Mouse (Mus musculus) midbrain, embryonic 16.5 days (tissue): ENCODE data around the gene Rtkn2. TPM values are rescaled to one million over a fixed set of nuclear protein-coding genes. Genes with fewer than 3 reads are reported as not detected.
A peak's percentile ranks its signal among the peaks of the same experiment; 100 is the strongest.
"Not testable (repeated sequence)": the region's sequence is repeated elsewhere in the genome, so short reads cannot be mapped to it uniquely, and the experiment has no call there.

ENCODE experiments used
- ATAC-seq: fragments of 200-750 bp; cut with Nextera tagmentation; 2 replicates; pipeline ENCODE4 v1.8.0; 2017; ENCODE audit warnings: moderate TSS enrichment
- H3K27ac ChIP-seq: fragments of 300-500 bp; sonication (generic); 2 replicates; pipeline ENCODE4 v1.5.1; 2014; ENCODE audit warnings: mild to moderate bottlenecking, low read length, mixed read lengths
- H3K27me3 ChIP-seq: fragments of 300-500 bp; sonication (generic); 2 replicates; pipeline ENCODE4 v1.6.1; 2014; ENCODE audit warnings: low read depth, low read length, mixed read lengths; ENCODE audit not compliant: control insufficient read depth, insufficient read depth
- H3K36me3 ChIP-seq: fragments of 300-500 bp; sonication (generic); 2 replicates; pipeline ENCODE4 v1.6.1; 2014; ENCODE audit warnings: mild to moderate bottlenecking, low read length, moderate library complexity, mixed read lengths; ENCODE audit not compliant: control insufficient read depth, insufficient read depth
- H3K4me1 ChIP-seq: fragments of 300-500 bp; sonication (generic); 2 replicates; pipeline ENCODE4 v1.6.1; 2014; ENCODE audit warnings: mild to moderate bottlenecking, low read length, mixed read lengths; ENCODE audit not compliant: control insufficient read depth, insufficient read depth
- H3K4me2 ChIP-seq: fragments of 300-500 bp; sonication (generic); 2 replicates; pipeline ENCODE4 v1.6.1; 2014; ENCODE audit warnings: mild to moderate bottlenecking, low read length, mixed read lengths
- H3K4me3 ChIP-seq: fragments of 300-500 bp; sonication (generic); 2 replicates; pipeline ENCODE4 v1.5.1; 2014; ENCODE audit warnings: low read depth, mild to moderate bottlenecking, low read length, moderate library complexity, mixed read lengths
- H3K9ac ChIP-seq: fragments of 300-500 bp; sonication (generic); 2 replicates; pipeline ENCODE4 v1.6.1; 2014; ENCODE audit warnings: low read depth, low read length, mixed read lengths
- H3K9me3 ChIP-seq: fragments of 300-500 bp; sonication (generic); replicated peaks from 2 replicates; pipeline ENCODE4 v1.6.1; 2014; ENCODE audit warnings: mild to moderate bottlenecking, low read length, mixed read lengths; ENCODE audit not compliant: control insufficient read depth, poor library complexity, severe bottlenecking
- WGBS: fragments of 180-500 bp; shearing (Covaris S2); extraction: QIAGEN DNeasy Blood & Tissue Kit; methylation state at CpG from one replicate; pipeline ENCODE4 v1.1.7; 2014; 5-methylcytosine and 5-hydroxymethylcytosine counted together
- polyA plus RNA-seq: library from polyadenylated mRNA; unstranded; fragments of >200 nt; fragmentation: Nextera tagmentation; extraction: Ambion mirVana; gene quantifications from 2 replicates; pipeline ENCODE4 v1.2.1, GENCODE M21; 2015

Gene Rtkn2
- polyA plus RNA-seq, 1 experiment from 2014 or later: 3.0 TPM

GRCm38 (mm10) chr10:68099801-68100200, 120.4 kb downstream of the Rtkn2 start:
- not testable (repeated sequence) for ATAC-seq, H3K27me3 ChIP-seq, H3K4me2 ChIP-seq, H3K4me3 ChIP-seq, H3K27ac ChIP-seq, H3K9me3 ChIP-seq, H3K9ac ChIP-seq
- Histone ChIP-seq H3K4me1 (peaks cover 10% of the 10 kb centered on the region), H3K36me3 (peaks cover 23% of the 10 kb centered on the region)
- WGBS: 95% methylated on average over 7 of the region's 7 CpGs

DNA sequence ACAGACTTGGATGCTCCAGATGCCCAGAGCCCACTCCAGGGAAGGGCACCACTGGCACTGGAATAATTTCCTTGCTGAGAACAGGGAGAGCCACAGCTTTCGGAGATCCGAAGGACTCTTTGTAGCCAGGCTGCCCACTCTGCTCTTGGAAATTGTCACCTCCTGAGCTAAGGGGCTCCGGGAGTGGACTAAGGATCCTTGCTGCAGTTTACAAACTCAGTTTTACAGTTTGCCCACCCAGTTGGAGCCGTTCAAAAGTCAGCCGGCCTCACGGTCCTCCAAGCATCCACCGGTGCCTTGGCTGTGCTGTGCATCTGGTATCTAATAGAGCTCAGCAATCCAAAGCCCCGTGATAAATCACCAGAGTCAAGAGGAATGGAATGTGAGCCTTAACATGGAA, 121.1 kb downstream of the Rtkn2 start:
- Histone ChIP-seq H3K27me3 (no peaks in the 10 kb centered on the region), H3K4me1 (peaks cover 14% of the 10 kb centered on the region), H3K27ac (no peak overlapping the region), H3K4me3 (no peak overlapping the region), H3K4me2 (no peak overlapping the region), H3K36me3 (peaks cover 21% of the 10 kb centered on the region), H3K9me3 (no peaks in the 10 kb centered on the region), H3K9ac (no peak overlapping the region)
- 94% methylated on average over 8 of the region's 8 CpGs for whole genome bisulfite sequencing
- ATAC-seq: no peak

DNA sequence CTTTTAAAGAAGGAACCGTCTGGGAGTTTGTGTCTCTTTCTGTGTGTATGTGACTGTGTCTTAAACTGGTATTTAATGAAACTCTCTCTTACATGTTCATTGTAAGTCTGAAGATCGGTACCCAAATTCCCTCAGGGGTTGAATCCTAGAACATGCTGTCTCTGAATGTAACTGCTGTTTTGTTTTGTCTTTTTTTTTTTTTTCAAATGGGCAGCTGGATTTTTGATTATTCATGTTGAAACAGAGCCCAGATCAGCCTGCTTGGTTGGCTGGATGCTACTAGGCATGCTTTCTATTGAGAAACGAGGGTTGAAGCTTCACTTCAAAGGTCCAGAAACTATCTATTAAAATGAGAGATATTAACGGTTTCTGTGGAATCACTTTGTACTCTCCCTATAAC, 121.9 kb downstream of the Rtkn2 start:
- Histone ChIP-seq H3K27ac (no peak overlapping the region), H3K36me3 (peaks cover 18% of the 10 kb centered on the region), H3K4me2 (no peak overlapping the region), H3K4me1 (peaks cover 18% of the 10 kb centered on the region), H3K4me3 (no peak overlapping the region), H3K9me3 (no peaks in the 10 kb centered on the region), H3K27me3 (no peaks in the 10 kb centered on the region), H3K9ac (no peak overlapping the region)
- 78% methylated on average over 4 of the region's 4 CpGs for WGBS
- ATAC-seq: no peak

DNA sequence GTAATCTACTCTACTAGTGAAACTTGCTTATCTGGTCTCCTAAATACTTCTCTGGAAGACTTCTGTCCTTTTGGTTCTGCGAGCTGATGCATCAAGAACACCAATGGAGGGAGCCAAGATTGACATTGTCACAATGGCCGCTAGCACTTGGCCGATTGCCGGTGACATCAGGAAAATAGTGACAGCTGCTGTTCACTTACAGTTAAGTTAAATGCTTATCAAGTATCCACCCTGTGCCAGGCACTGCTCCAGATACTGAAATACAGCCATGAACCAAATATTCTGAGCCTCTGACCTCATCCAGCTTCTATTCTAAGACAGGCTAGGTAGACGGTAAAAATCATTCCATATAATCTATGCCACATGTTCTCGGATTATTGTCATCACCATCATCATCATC, 123.2 kb downstream of the Rtkn2 start:
- H3K4me3 ChIP-seq: no peak overlapping the region
- H3K4me2 ChIP-seq: no peak overlapping the region
- no peaks in the 10 kb centered on the region for H3K27me3 ChIP-seq
- H3K27ac ChIP-seq: no peak overlapping the region
- H3K9me3 ChIP-seq: no peaks in the 10 kb centered on the region
- H3K9ac ChIP-seq: no peak overlapping the region
- H3K4me1 ChIP-seq: peaks cover 29% of the 10 kb centered on the region
- no peak for ATAC-seq
- peaks cover 8% of the 10 kb centered on the region for H3K36me3 ChIP-seq
- 98% methylated on average over 6 of the region's 6 CpGs for WGBS

GRCm38 (mm10) chr10:68103078-68103855, 123.9 kb downstream of the Rtkn2 start:
- no peak overlapping the region for H3K4me3 ChIP-seq
- H3K9me3 ChIP-seq: no peaks in the 10 kb centered on the region
- WGBS: 73% methylated on average over 6 of the region's 6 CpGs
- no peaks in the 10 kb centered on the region for H3K27me3 ChIP-seq
- no peak overlapping the region; the same call in 1 of the 2 replicates for H3K27ac ChIP-seq
- H3K4me2 ChIP-seq: no peak overlapping the region
- peaks cover 3% of the 10 kb centered on the region; the same call in 1 of the 2 replicates for H3K36me3 ChIP-seq
- no peak for ATAC-seq
- H3K4me1 ChIP-seq: peaks cover 29% of the 10 kb centered on the region
- no peak overlapping the region for H3K9ac ChIP-seq

DNA sequence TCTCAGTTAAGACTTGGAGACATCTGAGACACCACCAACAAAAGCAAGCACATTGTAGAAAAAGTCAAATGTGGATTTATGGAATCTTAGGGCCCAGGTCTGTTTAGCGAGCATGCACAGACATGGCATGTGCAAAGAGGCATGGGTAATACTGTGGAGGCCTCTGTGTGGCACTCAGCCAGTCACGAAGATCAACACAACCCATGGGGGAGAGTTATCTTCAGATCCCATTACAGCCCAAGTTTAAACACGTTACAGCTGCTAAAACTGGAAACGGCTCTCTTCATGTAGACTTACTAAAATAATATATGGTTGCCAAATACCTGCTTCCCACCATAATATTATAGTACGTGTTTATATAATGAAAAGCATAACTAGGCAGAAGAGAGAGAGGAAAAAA, 124.6 kb downstream of the Rtkn2 start:
- Histone ChIP-seq H3K4me1 (peaks cover 29% of the 10 kb centered on the region), H3K4me3 (no peak overlapping the region), H3K27me3 (no peaks in the 10 kb centered on the region), H3K9me3 (no peaks in the 10 kb centered on the region), H3K27ac (peak overlapping the region; percentile 31), H3K4me2 (no peak overlapping the region), H3K36me3 (peaks cover 3% of the 10 kb centered on the region; the same call in 1 of the 2 replicates), H3K9ac (no peak overlapping the region)
- ATAC-seq: no peak
- WGBS: 62% methylated on average over 5 of the region's 5 CpGs

GRCm38 (mm10) chr10:68104481-68104880, 125.1 kb downstream of the Rtkn2 start:
- H3K36me3 ChIP-seq: peaks cover 3% of the 10 kb centered on the region; the same call in 1 of the 2 replicates
- no peak overlapping the region for H3K27ac ChIP-seq
- H3K27me3 ChIP-seq: no peaks in the 10 kb centered on the region
- no peaks in the 10 kb centered on the region for H3K9me3 ChIP-seq
- 7% methylated on average over 2 of the region's 2 CpGs for WGBS
- peaks cover 29% of the 10 kb centered on the region for H3K4me1 ChIP-seq
- H3K4me3 ChIP-seq: no peak overlapping the region
- no peak overlapping the region for H3K9ac ChIP-seq
- H3K4me2 ChIP-seq: no peak overlapping the region
- no peak for ATAC-seq

GRCm38 (mm10) chr10:68104881-68105781, 125.8 kb downstream of the Rtkn2 start:
- H3K27me3 ChIP-seq: no peaks in the 10 kb centered on the region
- no peaks in the 10 kb centered on the region for H3K9me3 ChIP-seq
- H3K9ac ChIP-seq: no peak overlapping the region
- no peak overlapping the region for H3K4me2 ChIP-seq
- WGBS: 55% methylated on average over 14 of the region's 14 CpGs
- H3K36me3 ChIP-seq: peaks cover 3% of the 10 kb centered on the region; the same call in 1 of the 2 replicates
- H3K27ac ChIP-seq: peak overlapping the region; percentile 65
- peaks cover 30% of the 10 kb centered on the region for H3K4me1 ChIP-seq
- no peak for ATAC-seq
- H3K4me3 ChIP-seq: no peak overlapping the region
